Mouse (Mus musculus) kidney, adult 18-20 months (tissue): ENCODE data around the gene Cenpx.

Experiments
- DNase-seq: peaks from one replicate; pipeline ENCODE4 v3.0.0; 2021

Gene Cenpx

GRCm38 (mm10) chr11:120722761-120723382, 9.3 kb upstream of the Cenpx start:
- peak; percentile 59 for DNase-seq

GRCm38 (mm10) chr11:120722067-120722630, 8.6 kb upstream of the Cenpx start:
- peak; percentile 48 for DNase-seq

GRCm38 (mm10) chr11:120721124-120722066, 7.9 kb upstream of the Cenpx start, which contains the start of gene Rac3:
Gene Rac3 (plus strand): TSS chr11:120721470.
- peak; percentile 70 for DNase-seq

GRCm38 (mm10) chr11:120720450-120720849, 6.9 kb upstream of the Cenpx start:
- DNase-seq: peak; percentile 90

- no peak for DNase-seq
These were observed 6.4 kb upstream of the Cenpx start for GRCm38 (mm10) chr11:120719841-120720376.

GRCm38 (mm10) chr11:120719242-120719641, 5.7 kb upstream of the Cenpx start:
- no peak for DNase-seq

GRCm38 (mm10) chr11:120715131-120715530, 1.6 kb upstream of the Cenpx start:
- DNase-seq: no peak

- DNase-seq: no peak
These were observed 1.0 kb upstream of the Cenpx start for GRCm38 (mm10) chr11:120714546-120714945.

- DNase-seq: peak; percentile 64
These were observed 568 bp downstream of the Cenpx start for GRCm38 (mm10) chr11:120712771-120713568.

GRCm38 (mm10) chr11:120711980-120712604, 1.4 kb downstream of the Cenpx start:
- DNase-seq: no peak

- DNase-seq: no peak
These were observed 2.9 kb downstream of the Cenpx start for GRCm38 (mm10) chr11:120710672-120711071.

- DNase-seq: no peak
These were observed 4.0 kb downstream of the Cenpx start for GRCm38 (mm10) chr11:120709551-120709950.

GRCm38 (mm10) chr11:120707969-120708368, 5.6 kb downstream of the Cenpx start:
- no peak for DNase-seq

- DNase-seq: no peak
These were observed 6.3 kb downstream of the Cenpx start for GRCm38 (mm10) chr11:120707225-120707624.

GRCm38 (mm10) chr11:120706120-120706519, 7.4 kb downstream of the Cenpx start:
- no peak for DNase-seq

- no peak for DNase-seq
These were observed 8.8 kb downstream of the Cenpx start for GRCm38 (mm10) chr11:120704486-120705325.

GRCm38 (mm10) chr11:120703696-120704454, 9.7 kb downstream of the Cenpx start:
- no peak for DNase-seq

GRCm38 (mm10) chr11:120697741-120698140, 15.8 kb downstream of the Cenpx start:
- DNase-seq: no peak

GRCm38 (mm10) chr11:120696568-120696967, 17.0 kb downstream of the Cenpx start:
- DNase-seq: no peak

GRCm38 (mm10) chr11:120695641-120696040, 17.9 kb downstream of the Cenpx start:
- peak; percentile 61 for DNase-seq
